Mouse (Mus musculus) liver, adult (tissue): Measurements from ENCODE around the gene Hrasls.

Experiments
- GATA4 ChIP-seq: IDR thresholded peaks from 2 replicates; pipeline ENCODE4 v1.6.1; 2014; ENCODE audit warnings: mild to moderate bottlenecking, low read length; ENCODE audit not compliant: insufficient replicate concordance

Gene Hrasls

DNA sequence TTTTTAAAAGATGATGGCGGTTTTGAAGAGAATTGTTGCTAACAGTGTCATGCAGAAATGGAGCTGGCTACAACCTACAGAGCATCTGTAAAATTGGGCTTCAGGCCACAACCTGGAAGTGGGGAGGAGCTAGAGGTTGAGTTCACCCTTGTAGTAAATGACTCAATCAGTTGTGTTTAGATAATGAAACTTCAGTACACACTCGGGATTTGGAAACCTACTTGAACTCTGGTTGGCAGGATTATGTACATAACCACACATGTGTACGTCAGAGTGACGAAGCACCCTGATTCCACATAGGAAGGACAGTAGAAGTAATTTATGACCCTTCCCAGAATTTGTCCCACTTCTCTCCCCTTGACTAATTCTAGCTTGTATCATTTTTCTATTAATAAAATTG is 44.8 kb downstream of the Hrasls start:
- TF ChIP-seq GATA4, result no peak
